Mouse (Mus musculus) myocyte (in vitro differentiated cells): Measurements from ENCODE around the gene Gpnmb.

Experiments used
- CEBPB ChIP-seq: IDR thresholded peaks from 2 replicates; pipeline ENCODE4 v1.6.1; 2011; ENCODE audit warnings: mild to moderate bottlenecking, moderate library complexity; ENCODE audit not compliant: poor library complexity, insufficient read depth, severe bottlenecking
- E2F4 ChIP-seq: IDR thresholded peaks from one replicate; pipeline ENCODE4 v1.6.1; 2011; ENCODE audit warnings: mild to moderate bottlenecking, control low read depth, moderate library complexity; ENCODE audit not compliant: insufficient read depth
- MAX ChIP-seq: IDR thresholded peaks from one replicate; pipeline ENCODE4 v1.6.1; 2011; ENCODE audit warnings: low read depth, mild to moderate bottlenecking, control low read depth
- MYOD1 ChIP-seq, 3 experiments: IDR thresholded peaks; one replicate each; pipeline ENCODE4 v1.6.1; 2011; ENCODE audit warnings: control low read depth in 2 of 3, low read depth in 2 of 3, mild to moderate bottlenecking in 2 of 3, moderate library complexity in 1 of 3; ENCODE audit not compliant: insufficient read length in 2 of 3, control insufficient read depth in 1 of 3
- MYOG ChIP-seq, 3 experiments: IDR thresholded peaks; one replicate each; pipeline ENCODE4 v1.6.1; 2011; ENCODE audit warnings: control low read depth in 2 of 3, low read depth in 2 of 3, mild to moderate bottlenecking in 2 of 3; ENCODE audit not compliant: insufficient read length in 2 of 3, control insufficient read depth in 1 of 3, insufficient read depth in 1 of 3
- POLR2A ChIP-seq: IDR thresholded peaks from one replicate; pipeline ENCODE4 v1.6.1; 2011; ENCODE audit warnings: low read depth, mild to moderate bottlenecking, control low read depth, moderate library complexity; ENCODE audit not compliant: insufficient read length
- POLR2AphosphoS2 ChIP-seq: IDR thresholded peaks from one replicate; pipeline ENCODE4 v1.6.1; 2011; ENCODE audit warnings: low read depth, control low read depth; ENCODE audit not compliant: insufficient read length
- REST ChIP-seq: IDR thresholded peaks from one replicate; pipeline ENCODE4 v1.6.1; 2011; ENCODE audit warnings: mild to moderate bottlenecking, control low read depth, moderate library complexity; ENCODE audit not compliant: insufficient read depth, insufficient read length
- SRF ChIP-seq: IDR thresholded peaks from one replicate; pipeline ENCODE4 v1.6.1; 2011; ENCODE audit warnings: low read depth; ENCODE audit not compliant: control insufficient read depth, insufficient read length
- TCF12 ChIP-seq: IDR thresholded peaks from one replicate; pipeline ENCODE4 v1.6.1; 2011; ENCODE audit warnings: mild to moderate bottlenecking, control low read depth; ENCODE audit not compliant: poor library complexity, insufficient read depth, severe bottlenecking
- TCF3 ChIP-seq: IDR thresholded peaks from one replicate; pipeline ENCODE4 v1.6.1; 2011; ENCODE audit warnings: low read depth, control low read depth; ENCODE audit not compliant: insufficient read length
- USF1 ChIP-seq: IDR thresholded peaks from one replicate; pipeline ENCODE4 v1.6.1; 2011; ENCODE audit warnings: low read depth, mild to moderate bottlenecking, control low read depth, moderate library complexity

DNA sequence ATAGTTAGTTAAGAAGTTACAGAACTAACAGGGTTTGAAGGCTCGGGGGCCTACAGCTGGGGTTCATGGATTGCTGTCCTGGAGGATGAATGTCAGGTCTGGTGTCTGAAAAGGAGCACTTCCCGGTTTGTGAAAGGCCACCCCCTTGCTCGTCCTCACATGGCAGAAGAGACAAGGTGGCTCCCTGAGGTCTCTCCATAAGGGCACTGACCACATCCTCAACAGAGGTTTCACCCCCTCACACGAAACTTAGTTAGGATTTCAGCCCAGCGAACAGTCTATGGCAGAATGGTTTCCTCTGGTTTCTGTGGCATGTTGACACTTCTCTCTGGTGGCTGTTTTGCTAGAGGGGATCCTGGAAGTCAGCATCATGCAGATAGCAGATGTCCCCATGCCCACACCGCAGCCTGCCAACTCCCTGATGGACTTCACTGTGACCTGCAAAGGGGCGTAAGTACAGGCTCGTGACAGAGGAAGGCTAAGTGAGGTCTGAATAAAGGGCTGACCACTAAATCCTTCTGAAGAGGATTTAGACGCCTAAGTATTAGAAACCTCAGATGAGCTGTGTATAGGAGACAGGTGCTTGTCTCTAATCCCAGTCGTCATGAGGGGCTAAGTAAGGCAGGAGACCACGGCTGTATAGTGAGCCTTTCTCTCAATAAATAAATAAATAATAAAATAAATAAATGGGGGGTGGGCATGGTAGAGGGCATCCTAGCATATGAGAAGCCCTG, 14.5 kb downstream of the Gpnmb start:
- no peak for TF ChIP-seq POLR2A
- TF ChIP-seq E2F4: no peak
- TF ChIP-seq POLR2AphosphoS2: no peak
- TF ChIP-seq MYOG (IDR thresholded peaks at IDR 0.05; ENCODE audit: control insufficient read depth in 1 of 3, insufficient read depth in 1 of 3, insufficient read length in 2 of 3, low read depth in 2 of 3): no peak
- TF ChIP-seq MAX: no peak
- no peak for TF ChIP-seq SRF
- no peak for TF ChIP-seq REST
- no peak for TF ChIP-seq USF1
- no peak for TF ChIP-seq CEBPB
- no peak for TF ChIP-seq TCF3
- TF ChIP-seq TCF12: no peak
- TF ChIP-seq MYOD1 (IDR thresholded peaks at IDR 0.05; ENCODE audit: control insufficient read depth in 1 of 3, insufficient read length in 2 of 3, low read depth in 2 of 3): no peak
